Mouse (Mus musculus): ENCODE data around the gene Fcgr3.
"Not testable (repeated sequence)": the region's sequence is repeated elsewhere in the genome, so short reads cannot be mapped to it uniquely, and the experiment has no call there.

The Fcgr3 gene

GRCm38 (mm10) chr1:171063569-171064490 lies 905 bp downstream of the Fcgr3 start:
- in situ Hi-C loops (cut with MboI; ENCODE audit: low pct_unique_long_range_greater_than_20kb in 1 of 2, low sequenced_read_pairs in 2 of 2, unreplicated experiment in 1 of 2) = not testable (repeated sequence)

DNA sequence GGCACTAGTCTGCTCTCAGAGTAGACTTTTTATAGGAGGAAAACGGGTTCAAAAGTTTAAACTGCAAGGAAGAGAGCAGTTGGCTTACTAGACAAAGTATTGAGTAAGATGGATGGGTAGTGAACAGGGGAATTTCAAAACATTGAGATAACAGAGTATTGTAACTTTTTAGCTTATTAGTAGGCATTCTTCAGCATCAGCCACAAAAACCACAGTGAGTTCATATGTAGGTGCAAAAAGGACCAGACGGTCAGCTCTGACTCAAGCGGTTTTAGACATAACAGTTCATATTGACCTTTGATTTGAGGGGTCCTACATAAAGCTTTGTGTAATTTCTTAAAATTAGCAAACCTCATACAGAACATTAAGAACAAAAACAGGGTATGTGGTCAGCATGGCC lies 3.2 kb downstream of the Fcgr3 start:
- in situ Hi-C loops (cut with MboI; ENCODE audit: low pct_unique_long_range_greater_than_20kb in 1 of 2, low sequenced_read_pairs in 2 of 2, unreplicated experiment in 1 of 2) = no loop called here

GRCm38 (mm10) chr1:171060392-171060791 lies 4.3 kb downstream of the Fcgr3 start:
- in situ Hi-C loops (cut with MboI; ENCODE audit: low pct_unique_long_range_greater_than_20kb in 1 of 2, low sequenced_read_pairs in 2 of 2, unreplicated experiment in 1 of 2) = no loop called here

- in situ Hi-C loops (cut with MboI; ENCODE audit: low pct_unique_long_range_greater_than_20kb in 1 of 2, low sequenced_read_pairs in 2 of 2, unreplicated experiment in 1 of 2) = no loop called here
Observed at GRCm38 (mm10) chr1:171059203-171059602, 5.5 kb downstream of the Fcgr3 start.

DNA sequence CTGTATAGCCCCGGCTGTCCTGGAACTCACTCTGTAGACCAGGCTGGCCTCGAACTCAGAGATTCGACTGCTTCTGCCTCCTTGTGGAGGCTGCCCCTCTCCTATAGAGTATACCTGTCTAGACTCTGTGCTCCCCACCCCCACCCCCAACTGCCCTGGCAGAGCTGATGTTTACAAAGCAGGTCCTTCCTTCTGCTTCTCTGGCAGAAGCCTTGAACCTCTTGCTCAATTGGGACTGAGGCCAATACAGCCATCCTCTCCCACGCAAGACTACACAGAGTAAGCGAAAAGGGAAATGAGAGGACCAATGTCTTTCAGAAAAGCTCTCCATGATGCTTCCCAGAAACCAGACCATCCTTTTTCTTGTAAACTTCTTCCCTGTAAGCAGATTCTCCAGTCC lies 7.5 kb downstream of the Fcgr3 start:
- in situ Hi-C loops (cut with MboI; ENCODE audit: low pct_unique_long_range_greater_than_20kb in 1 of 2, low sequenced_read_pairs in 2 of 2, unreplicated experiment in 1 of 2) = no loop called here

DNA sequence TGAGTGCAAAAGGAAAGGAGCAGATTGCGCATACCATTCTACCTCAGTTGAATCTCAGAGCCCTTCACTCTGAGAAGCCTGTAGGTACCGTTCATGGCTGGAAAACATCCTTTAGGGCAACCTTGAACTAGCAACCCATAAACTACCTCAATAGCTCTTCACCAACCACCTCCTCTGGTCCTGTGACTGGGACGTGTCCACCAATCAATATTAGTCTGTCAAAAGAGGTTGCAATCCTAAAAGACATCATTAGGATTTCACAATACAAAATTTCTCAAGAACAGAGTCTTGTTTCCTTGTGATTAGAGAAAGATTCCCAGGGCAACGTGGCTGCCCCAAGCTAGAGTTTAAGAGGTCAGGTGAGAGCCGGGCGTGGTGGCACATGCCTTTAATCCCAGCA lies 11.4 kb downstream of the Fcgr3 start:
- in situ Hi-C loops (cut with MboI; ENCODE audit: low pct_unique_long_range_greater_than_20kb in 1 of 2, low sequenced_read_pairs in 2 of 2, unreplicated experiment in 1 of 2) = loop anchor here in 1 of 2 experiments (5.0 kb wide), 1 partner anchor 49 kb away; no protein-coding TSS in a partner anchor

- in situ Hi-C loops (cut with MboI; ENCODE audit: low pct_unique_long_range_greater_than_20kb in 1 of 2, low sequenced_read_pairs in 2 of 2, unreplicated experiment in 1 of 2) = loop anchor here in 1 of 2 experiments (5.0 kb wide), 1 partner anchor 52 kb away; no protein-coding TSS in a partner anchor
Observed at GRCm38 (mm10) chr1:171050774-171051173, 14.0 kb downstream of the Fcgr3 start.

DNA sequence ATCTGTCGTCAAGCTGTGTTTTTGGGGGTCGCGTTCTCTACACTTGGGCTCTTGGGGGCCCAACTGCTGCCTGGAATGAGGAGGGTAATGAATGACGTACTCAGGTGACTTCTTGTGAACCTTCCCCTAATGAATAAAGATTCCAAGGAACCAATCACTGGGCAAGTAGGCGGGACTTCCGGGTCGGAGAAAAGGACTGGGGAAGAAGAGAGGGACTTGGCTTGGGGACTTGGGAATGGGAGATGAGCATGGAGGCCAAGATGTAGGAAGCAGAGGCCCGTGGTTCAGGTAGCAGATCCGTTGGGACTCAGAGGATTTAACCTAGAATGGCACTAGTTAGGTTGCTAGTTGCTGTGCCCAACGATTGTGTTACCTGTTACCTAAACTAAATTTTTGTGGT lies 15.5 kb downstream of the Fcgr3 start:
- in situ Hi-C loops (cut with MboI; ENCODE audit: low pct_unique_long_range_greater_than_20kb in 1 of 2, low sequenced_read_pairs in 2 of 2, unreplicated experiment in 1 of 2) = loop anchor here in 1 of 2 experiments (10.0 kb wide), 1 partner anchor 56 kb away; no protein-coding TSS in a partner anchor

DNA sequence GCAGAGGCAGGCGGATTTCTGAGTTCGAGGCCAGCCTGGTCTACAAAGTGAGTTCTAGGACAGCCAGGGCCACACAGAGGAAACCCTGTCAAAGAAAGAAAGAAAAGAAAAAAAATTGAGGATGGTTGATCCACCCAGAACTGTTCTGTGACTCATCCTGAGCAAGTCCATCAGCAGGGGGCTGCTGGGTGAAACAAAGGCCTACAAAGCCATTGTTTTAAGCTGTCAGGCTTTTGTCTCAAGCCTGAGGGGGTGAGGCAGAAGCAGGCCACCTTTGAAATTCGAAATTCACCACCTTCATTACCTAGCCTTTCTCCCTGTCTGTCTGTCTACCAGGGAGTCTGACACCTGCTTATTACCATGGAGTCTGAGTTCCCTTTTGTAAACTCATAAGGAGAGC lies 18.2 kb downstream of the Fcgr3 start:
- in situ Hi-C loops (cut with MboI; ENCODE audit: low pct_unique_long_range_greater_than_20kb in 1 of 2, low sequenced_read_pairs in 2 of 2, unreplicated experiment in 1 of 2) = loop anchor here in 1 of 2 experiments (10.0 kb wide), 1 partner anchor 58 kb away; no protein-coding TSS in a partner anchor

DNA sequence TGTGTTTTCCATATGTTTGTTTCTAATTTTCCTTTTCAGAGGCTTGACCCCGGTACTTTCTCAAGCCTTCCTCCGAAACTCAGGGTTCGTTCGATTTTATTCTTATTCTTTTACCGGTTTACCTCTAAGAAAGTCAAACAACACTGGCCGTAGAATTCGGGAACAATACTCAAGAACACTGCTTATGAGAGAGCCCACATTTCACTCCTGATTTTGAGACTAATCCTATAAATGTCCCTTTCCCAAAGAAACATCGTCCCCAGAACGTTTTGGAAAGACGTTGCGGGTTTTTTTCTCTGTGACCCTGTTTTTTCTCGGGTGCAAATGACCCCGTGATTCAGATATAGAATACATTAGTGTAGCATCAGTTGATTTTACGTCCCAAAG lies 19.7 kb downstream of the Fcgr3 start:
- in situ Hi-C loops (cut with MboI; ENCODE audit: low pct_unique_long_range_greater_than_20kb in 1 of 2, low sequenced_read_pairs in 2 of 2, unreplicated experiment in 1 of 2) = loop anchor here in 1 of 2 experiments (10.0 kb wide), 1 partner anchor 60 kb away; no protein-coding TSS in a partner anchor

DNA sequence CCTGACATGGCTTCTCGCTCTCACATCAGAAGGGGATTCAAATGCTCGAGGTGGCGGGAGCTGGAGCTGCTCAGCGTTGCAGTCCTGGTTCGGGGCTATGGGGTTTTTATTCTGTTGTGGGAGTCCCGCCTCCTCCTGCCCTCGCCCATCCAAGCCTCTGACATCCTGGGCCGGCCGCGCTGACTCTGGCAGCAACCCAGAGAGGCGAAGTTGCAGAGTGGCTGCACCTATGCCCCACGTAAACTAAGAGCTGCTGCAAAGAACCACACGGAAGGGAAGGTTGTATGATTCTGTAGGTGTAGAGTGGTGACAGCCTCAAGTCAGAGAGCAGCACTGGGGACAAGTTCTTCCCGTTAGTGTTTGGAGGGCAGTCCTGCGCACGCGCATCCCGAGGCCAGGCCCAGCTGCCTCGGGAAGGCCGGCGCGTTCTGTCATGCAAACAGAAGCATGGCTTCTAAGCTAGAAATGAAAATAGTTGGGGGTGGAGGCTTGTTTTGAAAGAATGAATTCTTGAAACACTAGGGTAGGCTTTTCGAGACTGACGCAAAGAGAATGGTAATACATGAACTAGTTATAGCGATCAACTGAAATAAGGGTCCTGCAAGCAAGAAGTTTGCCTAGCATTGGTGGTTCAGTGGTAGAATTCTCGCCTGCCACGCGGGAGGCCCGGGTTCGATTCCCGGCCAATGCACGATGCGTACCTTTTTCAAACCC lies 20.2 kb downstream of the Fcgr3 start:
- in situ Hi-C loops (cut with MboI; ENCODE audit: low pct_unique_long_range_greater_than_20kb in 1 of 2, low sequenced_read_pairs in 2 of 2, unreplicated experiment in 1 of 2) = loop anchor here in 1 of 2 experiments (10.0 kb wide), 1 partner anchor 60 kb away; no protein-coding TSS in a partner anchor

- in situ Hi-C loops (cut with MboI; ENCODE audit: low pct_unique_long_range_greater_than_20kb in 1 of 2, low sequenced_read_pairs in 2 of 2, unreplicated experiment in 1 of 2) = loop anchor here in 1 of 2 experiments (10.0 kb wide), 1 partner anchor 61 kb away; no protein-coding TSS in a partner anchor
Observed at GRCm38 (mm10) chr1:171043594-171044153, 21.1 kb downstream of the Fcgr3 start.

- in situ Hi-C loops (cut with MboI; ENCODE audit: low pct_unique_long_range_greater_than_20kb in 1 of 2, low sequenced_read_pairs in 2 of 2, unreplicated experiment in 1 of 2) = loop anchor here in 1 of 2 experiments (10.0 kb wide), 1 partner anchor 65 kb away; no protein-coding TSS in a partner anchor
Observed at GRCm38 (mm10) chr1:171039880-171040279, 24.9 kb downstream of the Fcgr3 start.

DNA sequence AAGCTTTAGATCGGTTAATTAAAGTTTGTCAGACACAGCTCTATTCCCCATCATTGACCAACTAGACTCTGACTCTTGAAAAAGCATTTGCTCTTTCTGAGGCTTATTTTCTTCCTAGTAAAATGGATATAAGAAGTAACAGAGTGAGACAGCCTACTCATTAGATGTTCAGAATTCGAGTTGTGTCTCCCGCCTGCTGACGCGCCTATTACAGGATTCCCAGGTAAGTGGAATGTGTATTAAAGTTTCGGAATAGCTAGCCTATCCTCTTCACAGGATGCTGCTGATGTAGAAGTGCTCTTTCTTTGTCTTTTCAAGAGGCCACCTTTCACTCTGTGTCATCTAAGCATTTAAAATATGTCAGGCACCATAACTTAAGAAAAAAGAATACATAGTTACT lies 25.6 kb downstream of the Fcgr3 start:
- in situ Hi-C loops (cut with MboI; ENCODE audit: low pct_unique_long_range_greater_than_20kb in 1 of 2, low sequenced_read_pairs in 2 of 2, unreplicated experiment in 1 of 2) = no loop called here

DNA sequence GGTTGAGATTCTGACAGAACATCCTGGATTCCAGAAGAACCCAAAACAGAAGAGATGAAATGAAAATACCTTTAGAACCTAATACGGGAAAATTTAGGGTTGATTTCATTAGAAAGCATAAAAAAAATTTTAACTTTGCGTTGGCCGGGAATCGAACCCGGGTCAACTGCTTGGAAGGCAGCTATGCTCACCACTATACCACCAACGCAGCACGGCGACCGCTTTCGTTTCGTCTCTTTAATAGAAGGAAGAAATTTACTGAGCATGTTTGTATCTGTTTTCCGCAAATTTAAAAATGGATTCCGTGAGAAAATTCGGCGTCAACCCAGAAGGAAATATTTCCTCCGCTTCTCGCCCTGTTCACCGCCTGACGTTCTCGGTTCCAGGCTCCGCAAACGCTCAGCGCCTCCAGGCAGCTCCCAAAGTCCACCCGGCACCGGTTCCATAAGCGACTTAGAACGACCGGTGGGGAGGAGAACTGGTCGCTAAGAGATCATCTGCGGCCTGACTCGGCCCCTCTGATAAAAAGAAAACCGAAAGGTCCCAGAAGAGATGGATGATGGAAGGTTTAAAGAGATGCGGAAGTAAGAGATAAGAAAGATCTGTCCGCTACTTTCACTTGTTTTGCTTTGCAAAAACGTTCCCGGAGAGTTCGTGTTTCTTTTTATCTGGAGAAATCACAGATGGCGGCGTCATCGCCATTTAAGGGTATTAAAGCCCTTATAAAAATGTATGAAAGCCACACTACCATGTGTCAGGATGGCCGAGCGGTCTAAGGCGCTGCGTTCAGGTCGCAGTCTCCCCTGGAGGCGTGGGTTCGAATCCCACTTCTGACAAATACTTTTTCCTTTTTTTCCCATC lies 26.6 kb downstream of the Fcgr3 start:
- in situ Hi-C loops (cut with MboI; ENCODE audit: low pct_unique_long_range_greater_than_20kb in 1 of 2, low sequenced_read_pairs in 2 of 2, unreplicated experiment in 1 of 2) = no loop called here

DNA sequence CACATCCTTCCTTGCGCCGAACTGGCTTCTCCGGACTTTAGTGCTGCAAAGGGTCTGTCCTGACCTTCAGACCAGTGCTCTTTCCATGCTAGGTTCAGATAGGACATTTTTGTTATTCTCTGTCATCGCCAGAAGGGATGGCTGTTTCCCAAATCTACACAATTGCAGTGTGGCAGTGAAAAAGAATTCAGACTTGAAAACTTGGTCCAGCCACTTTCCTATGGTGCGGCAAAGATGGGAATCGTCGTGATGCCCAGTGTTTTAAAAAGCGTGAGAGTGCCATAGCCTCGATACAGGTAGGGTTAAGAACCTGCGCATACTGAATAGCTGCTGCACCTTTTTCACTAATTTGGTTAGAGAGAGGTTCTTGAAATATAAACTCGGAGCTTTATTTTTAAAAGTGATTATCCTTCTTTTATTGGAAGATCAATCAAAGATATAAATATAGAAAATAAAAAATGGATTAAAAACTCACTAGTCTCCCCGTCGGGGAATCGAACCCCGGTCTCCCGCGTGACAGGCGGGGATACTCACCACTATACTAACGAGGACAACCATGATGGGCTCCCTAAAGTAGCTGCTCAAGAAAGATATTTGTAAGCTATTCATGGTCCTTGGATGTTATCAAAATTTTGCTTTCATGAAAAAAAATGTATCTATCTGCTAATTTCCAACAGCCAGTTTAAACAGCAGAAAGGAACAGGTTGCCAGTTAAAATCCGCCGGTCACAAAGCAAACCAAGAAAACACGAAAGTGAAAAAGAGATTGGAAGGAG lies 28.0 kb downstream of the Fcgr3 start:
- in situ Hi-C loops (cut with MboI; ENCODE audit: low pct_unique_long_range_greater_than_20kb in 1 of 2, low sequenced_read_pairs in 2 of 2, unreplicated experiment in 1 of 2) = no loop called here

- in situ Hi-C loops (cut with MboI; ENCODE audit: low pct_unique_long_range_greater_than_20kb in 1 of 2, low sequenced_read_pairs in 2 of 2, unreplicated experiment in 1 of 2) = no loop called here
Observed at GRCm38 (mm10) chr1:171035611-171036010, 29.1 kb downstream of the Fcgr3 start.
